Mouse (Mus musculus): ENCODE results near the gene S100a14.

GRCm38 (mm10) chr3:90509747-90510123, 16.9 kb upstream of the S100a14 start:
- TF ChIP-seq CTCF (IDR thresholded peaks at IDR 0.05; ENCODE audit: low read depth, low read length) (no peak), POLR2A (IDR thresholded peaks at IDR 0.05; ENCODE audit: extremely low read depth, insufficient read depth, low read length) (no peak)
